Mouse (Mus musculus) spleen, adult 18-20 months (tissue): ENCODE data around the gene Cnpy3.
"Not testable (repeated sequence)": the region's sequence is repeated elsewhere in the genome, so short reads cannot be mapped to it uniquely, and the experiment has no call there.

Source experiments
- DNase-seq, 2 experiments: peaks; one replicate each; pipeline ENCODE4 v3.0.0; 2022; ENCODE audit warnings: mixed read lengths in 2 of 2

Cnpy3 gene

DNA sequence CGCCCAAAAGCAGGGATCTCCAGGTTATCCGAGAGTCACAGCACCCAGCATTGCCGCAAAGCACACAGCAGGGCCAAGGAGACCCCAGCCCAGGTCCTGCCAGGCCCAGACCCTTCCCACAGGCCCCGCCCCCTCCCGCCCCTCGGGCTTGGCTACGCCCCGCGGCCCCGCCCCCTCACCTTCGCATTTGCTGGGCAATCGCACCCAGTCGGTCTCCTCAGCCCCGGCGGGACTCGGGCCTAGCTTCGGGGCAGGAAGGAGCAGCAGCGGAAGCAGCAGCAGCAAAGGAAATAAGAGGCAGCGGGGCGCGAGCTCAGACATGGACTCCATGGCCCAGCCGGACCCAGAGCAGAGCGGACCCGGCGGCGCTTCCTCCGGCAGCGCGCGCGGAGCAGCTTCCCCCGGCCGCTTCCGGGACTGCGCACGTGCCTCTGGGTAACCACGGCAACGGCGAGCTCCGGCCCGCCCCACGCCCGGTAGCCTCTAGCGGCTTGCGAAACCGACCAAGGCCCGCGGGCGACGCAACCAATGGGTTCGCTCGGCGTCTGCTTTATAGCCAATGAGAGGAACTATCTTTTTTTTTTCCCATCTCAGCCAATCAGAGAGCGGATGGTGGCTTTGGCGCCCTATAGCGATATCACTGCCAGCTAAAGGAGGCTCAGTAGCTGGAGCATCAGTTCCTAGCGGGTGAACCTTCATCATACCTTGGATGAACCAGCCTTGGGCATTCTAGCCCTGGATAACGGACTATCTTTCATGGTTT is at the start of gene Cnpy3:
Gene Cnpy3, minus strand, starts transcription at position 421 of the 763 bp plus-strand sequence.
- peak; percentile 93 to 96 for DNase-seq

DNA sequence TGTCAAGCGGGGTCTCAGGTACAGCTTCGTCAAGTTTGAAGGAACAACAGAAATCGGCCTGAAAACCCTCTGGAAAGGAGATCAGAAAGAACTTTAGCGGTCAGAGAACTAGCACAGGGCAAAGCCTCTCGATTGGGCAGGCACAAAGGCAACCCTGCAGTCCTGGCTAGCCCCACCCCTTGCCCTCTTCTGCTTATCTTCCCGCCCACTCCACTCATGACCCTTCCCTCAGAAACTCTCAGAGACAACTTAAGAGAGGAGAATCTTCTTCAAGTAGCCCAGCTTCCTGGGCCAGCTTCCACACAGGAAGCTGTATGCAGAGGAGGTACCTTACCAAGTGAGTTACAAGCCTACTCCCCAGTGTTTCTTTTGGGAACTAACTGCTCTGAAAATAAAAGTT is 49.7 kb upstream of the Cnpy3 start:
- no peak for DNase-seq

DNA sequence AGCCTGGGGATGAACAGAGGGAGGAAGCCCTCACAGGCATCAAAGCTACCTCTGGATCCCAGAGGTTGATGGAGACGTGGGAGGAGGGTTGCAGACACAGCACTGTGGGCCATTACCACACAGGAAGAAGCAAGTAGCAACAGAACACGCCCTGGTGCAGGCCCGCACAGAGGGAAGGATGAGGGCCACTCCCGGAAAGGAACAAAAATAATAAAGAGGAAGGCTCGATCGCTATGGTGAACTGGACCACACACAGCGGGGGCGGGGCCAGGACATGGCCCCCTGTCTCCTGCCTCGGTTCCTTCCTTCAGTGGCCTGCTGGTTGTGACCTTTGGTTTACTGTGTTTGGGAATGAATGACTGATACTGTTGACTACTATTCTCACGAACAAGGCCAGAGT is 47.7 kb upstream of the Cnpy3 start:
- no peak for DNase-seq

DNA sequence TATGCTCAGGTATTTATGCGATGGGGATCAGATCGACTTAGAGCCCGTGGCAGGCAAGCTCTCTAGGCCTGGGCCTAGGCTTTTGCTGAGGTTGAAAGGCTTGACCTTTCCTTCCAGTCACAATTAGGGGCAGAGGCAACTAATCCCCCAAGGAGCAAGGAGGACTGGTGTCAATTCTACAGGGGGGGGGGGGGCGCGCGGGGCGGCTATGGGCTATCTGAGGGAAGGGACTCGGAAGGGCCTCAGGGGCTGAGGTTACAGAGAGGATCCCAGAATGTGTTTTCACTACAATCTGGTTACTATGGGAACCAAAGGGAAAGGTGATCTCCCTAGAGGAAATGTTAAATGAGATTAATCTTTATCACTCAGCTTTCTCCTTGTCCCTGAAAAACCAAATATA is 45.4 kb upstream of the Cnpy3 start:
- DNase-seq, result no peak

DNA sequence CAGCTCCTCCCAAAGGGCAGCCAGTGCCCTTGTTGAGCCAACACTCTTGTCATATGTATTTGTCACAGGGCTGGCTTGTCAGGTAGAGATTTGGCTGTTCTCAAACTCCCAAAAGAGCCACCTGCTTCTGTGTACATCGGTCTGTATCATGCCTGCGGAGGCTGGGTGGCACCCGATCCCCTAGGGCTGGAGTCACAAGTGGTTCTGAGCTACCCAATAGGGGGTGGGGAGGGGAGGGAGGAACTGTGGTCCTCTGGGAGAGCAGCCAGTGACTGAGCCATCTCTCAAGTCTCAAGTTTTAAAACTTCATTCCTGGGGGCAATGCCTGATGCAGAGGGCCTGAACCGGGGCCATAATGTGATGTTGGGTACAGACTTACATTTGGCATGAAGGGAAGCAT is 44.7 kb upstream of the Cnpy3 start:
- no peak for DNase-seq

DNA sequence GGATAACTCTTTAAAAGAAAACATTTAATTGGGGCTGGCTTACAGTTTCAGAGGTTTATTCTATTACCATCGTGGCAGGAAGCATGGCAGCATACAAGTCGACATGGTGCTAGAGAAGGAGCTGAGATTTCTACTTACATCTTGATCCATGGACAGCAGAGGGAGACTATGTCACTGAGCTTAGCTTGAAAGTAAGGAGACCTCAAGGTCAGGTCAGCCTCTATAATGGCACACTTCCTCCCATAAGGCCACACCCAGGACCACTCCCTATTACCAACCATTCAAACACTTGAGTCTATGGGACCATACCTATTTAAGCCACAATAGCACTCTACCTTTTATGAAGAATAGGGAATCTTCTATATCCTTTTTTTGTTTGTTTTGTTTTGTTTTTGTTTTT is 40.9 kb upstream of the Cnpy3 start:
- no peak for DNase-seq

DNA sequence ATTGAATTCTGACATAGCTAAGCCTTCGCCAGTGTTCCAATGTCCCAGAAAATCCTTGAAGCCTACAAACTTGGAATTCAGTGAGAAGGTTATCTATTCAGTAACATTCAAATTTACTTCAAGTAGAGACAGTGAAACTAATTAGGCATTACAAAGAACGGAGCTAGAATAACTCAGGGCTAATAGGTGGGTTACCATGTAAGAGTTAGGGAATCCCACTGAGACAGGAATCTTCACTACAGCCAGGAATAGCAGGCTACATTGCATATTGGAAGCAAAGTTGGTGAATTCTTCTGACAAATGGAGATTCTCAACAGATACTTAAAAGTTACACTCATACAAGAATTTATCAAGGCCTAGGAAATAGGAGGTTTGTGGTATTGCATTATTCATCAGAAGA is 36.0 kb upstream of the Cnpy3 start:
- not testable (repeated sequence) for DNase-seq

DNA sequence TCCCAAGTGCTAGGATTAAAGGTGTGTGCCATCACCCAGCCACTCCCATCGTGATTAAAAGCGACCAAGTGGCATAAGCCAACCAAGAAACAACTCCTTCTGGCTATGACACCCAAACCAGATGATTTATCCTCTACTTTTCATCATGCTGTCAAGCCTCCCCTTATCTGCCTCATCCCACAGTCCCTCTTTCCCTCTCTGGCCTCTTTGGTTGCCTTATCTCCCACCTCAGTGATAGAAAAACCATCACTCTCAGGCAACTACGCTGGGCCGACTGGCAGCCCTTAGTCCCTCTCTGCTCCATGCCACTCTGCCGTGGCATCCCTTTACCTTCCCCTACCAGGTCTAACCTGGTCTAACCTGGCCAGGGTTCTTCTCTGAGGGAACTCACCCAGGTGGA is 34.9 kb upstream of the Cnpy3 start:
- no peak for DNase-seq

DNA sequence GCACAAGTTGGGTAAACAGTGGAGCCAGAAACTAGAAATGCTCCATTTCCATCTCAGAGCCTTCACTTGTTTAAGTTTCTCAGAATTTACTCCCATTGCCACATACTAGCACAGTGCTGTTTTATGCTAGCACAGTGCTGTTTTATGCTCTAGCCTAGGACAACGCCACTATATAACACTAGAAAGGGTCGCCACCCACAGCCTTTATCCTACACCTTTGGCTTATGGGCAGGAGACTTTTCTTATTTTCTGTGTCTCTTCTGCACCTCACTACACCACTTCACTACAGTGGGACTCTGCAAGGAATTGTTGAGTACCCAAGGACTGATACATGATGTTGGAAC is 31.2 kb upstream of the Cnpy3 start:
- DNase-seq, result no peak

DNA sequence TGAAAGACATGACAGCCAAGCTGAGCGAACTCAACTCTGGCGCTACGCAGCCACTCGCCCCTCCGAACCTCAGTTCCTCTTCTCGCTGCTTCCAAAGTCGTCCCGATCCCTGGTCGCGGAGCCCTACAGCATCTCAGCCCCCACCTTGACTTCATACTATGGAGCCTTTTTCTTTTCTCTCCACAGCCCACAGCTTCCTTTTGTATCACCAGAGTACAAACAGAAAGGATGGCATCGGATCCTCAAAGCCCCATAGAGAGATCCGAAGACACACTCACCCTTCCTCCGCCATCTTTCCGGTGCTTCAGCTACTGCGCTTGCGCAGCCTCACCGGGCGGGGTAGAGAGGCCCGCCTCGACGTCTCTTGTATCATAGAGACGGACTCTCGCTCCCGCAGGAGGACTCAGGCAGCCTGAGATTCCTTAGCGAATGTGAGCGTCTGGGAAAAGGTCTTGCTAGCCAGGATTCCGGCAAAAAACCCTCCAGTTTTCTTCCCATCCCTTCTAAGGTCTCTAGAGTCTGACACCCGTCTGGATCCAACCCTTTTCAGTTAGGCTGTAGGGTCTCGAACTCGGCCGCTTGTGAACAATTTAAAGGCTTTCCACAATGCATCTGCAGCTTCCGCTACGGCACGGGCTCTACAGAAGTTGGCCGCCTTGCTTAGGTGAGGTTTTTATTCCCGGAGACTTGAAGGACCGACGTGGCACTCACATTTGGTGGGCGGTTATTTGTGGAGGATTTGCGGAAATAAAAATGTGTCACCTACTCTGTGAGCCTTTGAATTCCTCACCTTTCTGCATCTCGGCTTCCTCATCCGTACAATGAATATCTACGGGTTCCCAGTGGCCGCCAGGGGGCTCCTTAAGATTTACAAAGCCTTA is 30.6 kb upstream of the Cnpy3 start, which contains the start of gene Rpl7l1:
Gene Rpl7l1, minus strand, starts transcription at position 332 of the 881 bp plus-strand sequence.
- DNase-seq, result peak; percentile 84 to 90

DNA sequence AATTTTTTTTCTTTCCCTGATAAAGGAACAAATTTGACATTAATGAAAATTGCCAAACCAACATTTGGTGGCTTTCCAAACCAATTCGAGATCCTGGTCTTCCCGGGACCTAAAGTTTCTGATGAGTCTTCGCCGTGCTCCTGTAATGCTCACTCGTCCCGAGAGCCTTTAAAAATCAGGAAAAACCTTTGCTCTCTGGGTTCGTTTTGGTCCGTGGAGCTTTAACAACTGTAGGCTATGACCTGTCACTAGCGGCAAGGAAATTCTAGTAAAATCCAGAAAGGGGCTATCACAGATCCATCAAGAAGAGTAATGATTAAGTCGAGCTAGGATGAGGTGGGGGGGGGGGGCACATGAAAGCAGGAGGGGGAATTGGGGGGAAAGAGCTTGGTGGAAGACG is 29.9 kb upstream of the Cnpy3 start:
- no peak for DNase-seq

DNA sequence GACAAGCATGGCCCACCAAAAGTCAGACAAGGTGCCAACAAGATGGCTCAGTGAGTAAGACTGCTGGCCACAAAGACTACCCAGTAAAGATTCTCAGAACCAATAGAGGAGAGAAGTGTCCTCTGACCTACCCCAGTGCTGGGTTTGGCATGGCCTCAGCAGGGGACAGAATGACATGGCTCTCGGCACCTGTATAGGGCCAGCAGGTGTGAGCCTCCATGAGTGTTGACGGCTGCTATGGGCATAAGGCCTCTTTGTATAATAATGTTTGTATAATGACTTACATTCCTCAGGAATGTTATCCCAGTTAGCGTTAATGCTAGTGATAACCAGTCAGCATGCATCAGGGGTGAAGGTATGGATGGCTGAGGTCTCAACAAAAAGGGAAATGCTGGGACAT is 24.1 kb upstream of the Cnpy3 start:
- no peak for DNase-seq

DNA sequence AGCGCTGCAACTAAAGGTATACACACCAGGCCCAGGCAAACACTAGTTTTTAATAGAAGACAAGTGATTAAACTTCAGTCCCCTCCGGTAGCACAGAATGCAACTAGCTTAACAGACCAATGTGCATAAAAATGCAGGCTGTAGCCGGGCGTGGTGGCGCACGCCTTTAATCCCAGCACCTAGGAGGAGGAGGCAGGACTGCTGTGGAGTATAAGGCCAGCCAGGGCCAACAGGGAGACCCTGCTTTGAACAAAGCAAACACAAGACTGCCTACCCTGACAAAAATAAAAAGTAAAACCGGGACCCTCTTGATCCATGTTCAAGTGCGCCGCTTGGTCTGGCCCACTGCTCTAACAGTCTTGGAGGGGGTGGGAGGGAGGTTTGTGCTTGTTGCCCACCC is 23.1 kb upstream of the Cnpy3 start:
- DNase-seq, result no peak

DNA sequence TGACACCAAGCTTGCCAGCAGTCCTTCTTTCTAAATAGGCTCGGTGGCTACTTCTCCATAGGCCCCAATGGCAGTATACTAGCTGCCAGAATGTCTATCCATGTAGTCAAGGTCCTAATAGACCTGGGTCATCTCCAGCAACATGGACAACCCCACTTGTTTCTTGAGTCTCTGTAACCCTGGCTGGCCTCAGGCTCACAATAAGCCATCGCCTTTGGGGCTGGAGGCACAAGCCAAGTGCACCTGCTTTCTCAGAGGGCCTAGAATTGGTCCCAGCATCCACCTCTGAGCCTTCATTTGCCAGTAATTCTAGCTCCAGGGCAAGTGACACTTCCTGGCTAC is 22.1 kb upstream of the Cnpy3 start:
- no peak for DNase-seq

DNA sequence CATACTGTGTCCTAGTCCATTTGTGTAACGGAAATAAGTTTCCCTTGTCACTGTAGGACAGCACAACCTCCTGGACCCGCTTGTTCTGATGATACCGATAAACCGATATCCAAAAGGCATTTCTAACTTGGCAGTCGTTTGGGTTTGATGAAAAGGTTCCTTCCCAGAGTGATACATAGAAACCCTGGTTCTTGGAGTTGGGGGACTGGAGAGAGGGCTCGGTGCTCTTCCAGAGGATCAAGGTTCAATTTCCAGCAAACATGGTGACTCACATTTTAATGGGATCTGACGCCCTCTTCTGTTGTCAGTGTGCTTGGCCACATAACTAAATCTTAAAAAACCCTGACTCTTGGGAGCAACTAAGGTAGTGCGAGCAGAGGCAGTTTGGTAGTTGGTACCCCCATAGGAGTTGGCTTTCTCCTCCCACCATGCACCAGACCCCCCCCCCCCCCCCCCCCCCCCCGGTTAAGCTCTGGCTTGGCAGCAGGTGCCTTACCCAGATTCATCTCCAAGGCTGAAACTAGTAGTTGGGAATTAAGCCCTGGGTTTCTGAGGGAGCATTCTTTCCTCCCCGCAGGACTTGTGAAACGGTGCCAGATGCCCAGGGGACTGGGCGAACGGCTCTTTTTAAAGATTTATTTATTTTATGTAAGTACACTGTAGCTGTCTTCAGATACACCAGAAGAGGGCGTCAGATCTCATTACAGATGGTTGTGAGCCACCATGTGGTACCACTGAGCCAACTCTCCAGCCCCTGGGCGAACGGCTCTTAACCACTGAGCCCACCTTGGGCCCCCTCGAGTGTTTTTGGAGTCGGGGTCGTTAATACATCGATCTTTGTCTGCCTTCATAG is 21.5 kb upstream of the Cnpy3 start:
- no peak for DNase-seq

DNA sequence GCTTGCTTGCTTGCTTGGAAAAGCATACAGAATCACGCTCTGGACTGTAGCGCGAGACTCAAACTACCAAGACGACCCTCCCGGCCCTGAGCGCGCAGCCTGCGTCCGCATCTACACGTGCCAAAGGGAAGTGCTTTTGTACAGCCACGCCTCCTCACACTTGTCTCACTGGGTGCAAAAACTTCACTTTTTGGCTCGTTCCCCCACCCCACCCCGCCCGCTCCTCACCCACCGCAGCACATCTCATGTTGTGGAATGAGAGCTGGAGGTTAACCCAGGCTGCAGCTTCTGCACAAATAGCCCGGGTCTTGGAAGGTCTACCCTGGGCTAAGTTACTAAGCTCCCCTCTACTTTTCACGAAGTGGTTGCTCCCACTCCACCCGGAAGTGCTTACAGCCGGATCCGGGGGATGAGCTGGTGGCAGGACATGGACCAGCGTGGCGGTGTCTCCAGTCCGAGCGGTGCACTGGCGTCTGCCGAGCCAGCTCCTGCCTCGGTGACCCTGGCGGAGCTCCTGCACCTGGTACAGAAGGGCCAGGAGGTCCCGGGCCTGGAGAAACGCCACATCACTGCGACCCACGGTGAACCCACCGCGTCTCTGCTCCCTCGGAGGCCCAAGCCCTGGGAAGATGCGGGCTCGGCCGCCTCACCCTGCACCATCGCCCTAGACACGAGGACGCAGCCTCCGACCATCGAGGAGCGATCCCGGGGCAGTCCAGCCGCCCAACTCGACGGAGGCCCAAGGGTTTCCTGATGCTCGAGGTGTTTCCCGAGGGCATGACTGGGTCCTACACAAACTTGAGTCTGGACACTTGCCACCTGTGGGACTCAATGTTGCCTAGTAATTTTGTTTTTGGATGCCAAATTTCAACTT is 20.6 kb upstream of the Cnpy3 start, which contains the start of gene 2310039H08Rik:
Gene 2310039H08Rik, plus strand, starts transcription at position 232 of the 874 bp plus-strand sequence.
- DNase-seq, result peak; percentile 66 to 75

DNA sequence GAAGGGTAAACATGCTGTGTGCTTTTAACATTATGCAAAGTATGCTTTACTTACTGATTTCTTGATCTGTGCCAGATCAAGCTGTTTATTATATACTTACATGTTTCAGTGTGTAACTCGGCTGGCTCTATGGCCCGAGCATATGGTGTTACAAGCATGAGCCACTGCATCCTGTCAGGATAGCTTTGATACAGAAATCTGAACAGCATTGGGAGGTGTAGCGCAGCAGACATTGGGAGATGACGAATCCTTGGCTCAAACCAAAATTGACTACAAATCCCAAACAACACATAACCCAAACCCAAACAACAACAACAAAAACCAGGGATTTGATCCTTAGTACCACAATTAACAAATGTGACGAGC is 20.0 kb upstream of the Cnpy3 start:
- no peak for DNase-seq

DNA sequence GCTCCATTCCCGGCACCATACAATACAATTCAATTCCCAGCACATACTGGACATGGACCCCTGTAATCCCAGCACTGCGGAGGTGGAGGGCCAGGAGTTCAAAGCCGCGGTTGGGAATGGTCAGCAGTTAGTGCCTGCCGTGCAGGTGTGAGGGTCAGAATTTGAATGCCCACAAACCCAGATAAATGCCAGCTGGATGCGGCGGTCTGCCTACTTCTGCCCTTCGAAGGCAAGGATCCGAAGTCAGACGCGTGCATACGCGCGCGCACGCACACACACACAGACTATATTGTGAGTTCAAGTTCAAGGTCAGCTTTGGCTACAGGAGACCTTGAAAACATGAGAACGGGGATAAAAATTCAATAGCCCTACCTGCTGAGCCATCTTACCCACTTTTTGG is 19.6 kb upstream of the Cnpy3 start:
- DNase-seq, result no peak

DNA sequence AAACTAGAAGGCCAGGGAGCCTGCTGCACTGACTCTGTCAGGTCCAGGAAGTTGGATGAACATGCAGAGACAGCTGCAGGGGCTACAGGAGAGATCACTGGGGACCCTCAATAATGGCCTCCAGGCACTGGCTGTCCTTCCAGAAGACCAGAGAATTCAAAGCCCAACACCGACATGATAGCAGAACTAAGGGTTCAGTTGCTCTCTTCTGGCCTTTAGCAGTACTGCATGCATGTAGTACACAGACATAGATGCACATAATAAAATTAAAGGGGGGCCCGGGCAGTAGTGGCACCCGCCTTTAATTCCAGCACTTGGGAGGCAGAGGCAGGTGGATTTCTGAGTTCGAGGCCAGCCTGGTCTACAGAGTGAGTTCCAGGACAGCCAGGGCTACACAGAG is 19.0 kb upstream of the Cnpy3 start:
- no peak for DNase-seq

DNA sequence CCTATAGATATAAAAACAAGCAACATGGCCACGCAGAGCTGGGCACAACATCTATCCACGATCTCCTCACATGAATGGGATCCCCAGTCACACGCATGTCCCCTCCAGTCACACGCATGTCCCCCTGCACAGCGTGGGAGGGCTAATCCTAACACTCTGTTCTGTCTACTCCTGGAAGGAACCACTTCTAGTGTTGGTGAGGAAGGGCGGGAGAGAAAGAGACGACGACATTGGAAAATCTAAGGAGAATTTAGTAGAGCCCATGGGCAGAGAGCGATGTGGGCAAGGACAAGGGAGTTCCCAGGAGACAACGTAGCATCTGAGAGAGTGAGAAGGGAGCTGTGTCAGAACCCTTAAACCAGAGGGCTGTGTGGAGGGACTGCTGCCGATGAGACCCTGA is 18.5 kb upstream of the Cnpy3 start:
- no peak for DNase-seq

DNA sequence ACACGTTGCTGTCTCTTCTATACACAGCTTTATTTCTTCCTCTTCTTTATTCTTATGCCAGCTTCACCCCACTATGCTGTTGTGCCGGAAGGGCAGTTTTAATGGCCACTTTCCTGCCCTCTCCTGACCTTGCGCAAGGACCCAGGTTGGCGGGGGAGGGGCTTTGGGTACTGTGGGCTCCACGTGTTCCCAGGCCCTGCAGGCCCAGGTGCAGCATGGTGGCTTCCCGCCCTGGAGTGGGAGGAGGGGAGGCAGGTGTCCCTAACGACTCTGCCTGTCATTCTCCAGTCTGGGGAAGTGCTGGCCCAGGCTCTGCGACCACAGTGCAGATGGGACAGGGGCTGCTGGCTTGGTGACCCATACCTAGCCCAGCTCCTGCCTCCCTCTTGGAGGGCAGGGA is 15.9 kb upstream of the Cnpy3 start:
- DNase-seq, result no peak

DNA sequence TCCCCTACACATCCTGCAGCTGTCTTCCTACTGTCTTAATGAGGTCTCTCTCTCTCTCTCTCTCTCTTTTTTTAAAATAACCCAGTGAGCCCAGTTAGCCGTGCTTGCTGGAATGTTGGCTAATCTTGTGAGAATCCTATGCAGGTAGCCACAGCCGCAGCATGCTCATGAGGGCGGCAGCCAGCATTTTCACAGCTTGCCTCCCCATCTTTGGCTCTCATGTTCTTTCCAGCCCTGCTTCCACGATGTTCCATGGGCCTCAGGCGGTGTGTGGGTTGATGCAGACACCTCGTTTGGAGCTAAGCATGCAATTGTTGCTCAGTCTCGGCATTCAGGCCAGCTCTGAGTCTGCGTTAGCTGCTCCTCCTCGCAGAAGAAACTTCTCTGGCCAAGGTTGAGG is 12.9 kb upstream of the Cnpy3 start:
- not testable (repeated sequence) for DNase-seq
